Mouse (Mus musculus) c-Kit-positive CD71-positive TER-119-positive erythroid progenitor cells, embryonic 14.5 days (primary cell): ENCODE measurements at regions not wholly inside any gene's neighbourhood (a gene's known extent, or its start where the extent isn't known, plus 50 kb on each side); places are given as distances from the start of the nearest gene placed in this dataset.

Source experiments
- DNase-seq: peaks from one replicate; pipeline ENCODE4 v3.0.0-alpha.2; 2013; ENCODE audit warnings: low spot score

DNA sequence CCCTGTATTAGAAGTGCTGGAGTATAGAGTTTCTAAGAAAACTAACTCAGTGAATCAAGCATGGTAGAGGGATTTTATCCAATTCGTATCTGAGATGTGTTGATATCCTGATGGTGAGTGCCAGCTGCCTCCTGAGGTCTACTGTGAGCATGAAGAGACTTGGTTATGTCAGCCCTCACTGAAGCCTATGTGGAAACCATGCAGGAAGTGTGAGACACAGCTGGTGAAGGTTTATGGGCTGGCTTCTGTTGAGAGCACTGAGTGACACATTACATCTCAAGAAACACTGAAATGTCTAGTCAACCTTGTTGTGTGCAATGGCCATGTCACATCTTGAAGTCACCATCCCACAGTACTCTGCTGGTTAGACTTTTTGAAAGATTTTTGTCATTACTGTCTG is 104.6 kb downstream of the Psmg1 start:
- DNase-seq = no peak

DNA sequence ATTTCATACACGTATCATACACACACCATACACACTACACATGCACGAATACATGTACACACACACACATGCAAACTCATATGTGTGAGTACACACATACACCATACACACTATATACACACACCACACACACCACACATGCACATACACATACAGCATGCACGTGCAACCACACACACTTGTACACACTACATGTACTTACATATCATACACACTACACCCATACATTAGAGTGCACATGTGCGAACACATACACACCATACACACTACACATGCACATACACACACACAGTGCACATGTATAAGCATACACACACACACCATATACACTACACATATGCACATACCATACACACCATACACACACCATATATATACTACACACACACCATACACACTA is 117.5 kb downstream of the Psmg1 start:
- no peak for DNase-seq

DNA sequence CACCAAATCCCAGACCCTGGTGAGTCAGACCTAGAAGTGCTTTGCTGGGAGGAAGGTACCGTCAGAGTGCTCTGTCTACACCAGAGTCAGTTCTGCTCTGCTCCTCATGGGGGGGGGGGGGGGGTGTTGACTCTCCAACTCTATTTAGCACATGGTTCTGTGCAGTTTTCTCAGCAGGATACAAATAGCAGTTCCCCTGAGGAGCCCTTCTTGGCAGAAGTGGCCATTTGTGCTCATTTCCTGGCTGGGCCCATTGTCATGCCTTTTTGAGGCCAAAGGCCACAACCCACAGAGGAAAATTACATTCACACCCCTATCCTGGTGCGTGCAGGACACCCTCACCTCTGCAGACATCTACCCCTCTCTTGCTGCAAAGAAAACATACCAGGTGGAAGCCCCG is 118.3 kb downstream of the Psmg1 start:
- DNase-seq = no peak

DNA sequence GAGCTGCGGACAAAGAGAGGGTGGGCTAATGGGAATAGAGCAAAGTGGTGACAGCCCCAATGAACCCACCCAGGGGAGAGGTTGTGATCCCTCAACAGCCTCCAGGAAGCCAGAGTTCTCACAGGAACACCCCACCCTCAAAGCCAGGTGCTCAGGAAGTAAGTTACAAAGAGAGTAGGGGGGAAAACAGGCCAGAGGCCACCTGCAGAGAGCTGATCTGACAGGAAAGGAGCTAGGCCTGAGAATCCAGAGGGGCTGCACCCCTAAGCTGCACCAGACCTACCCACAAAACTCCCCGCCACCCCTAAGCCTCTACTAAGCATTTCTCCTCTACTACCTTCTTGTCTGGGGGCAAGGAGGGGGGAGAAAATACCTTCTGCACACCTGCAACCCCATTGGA is 120.5 kb downstream of the Psmg1 start:
- DNase-seq = no peak

DNA sequence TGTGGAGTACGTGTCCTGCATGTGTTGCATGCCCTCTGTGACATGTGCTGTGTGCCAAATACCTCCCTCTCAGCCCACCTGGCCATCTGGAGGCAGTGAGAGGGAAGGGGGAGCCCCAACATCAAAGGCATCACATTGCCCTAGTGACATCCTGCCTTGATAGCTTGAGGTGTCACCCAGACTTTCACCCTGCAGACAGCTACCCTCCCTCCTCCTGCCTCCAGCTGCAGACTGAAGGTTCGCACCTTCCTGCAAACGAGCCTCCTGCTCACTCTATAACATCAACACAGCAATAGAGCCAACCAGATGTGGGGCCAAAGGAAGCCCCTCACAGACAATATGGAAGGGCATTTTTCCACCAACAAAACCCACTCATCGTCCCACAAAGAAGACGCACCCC is 121.3 kb downstream of the Psmg1 start:
- no peak for DNase-seq

DNA sequence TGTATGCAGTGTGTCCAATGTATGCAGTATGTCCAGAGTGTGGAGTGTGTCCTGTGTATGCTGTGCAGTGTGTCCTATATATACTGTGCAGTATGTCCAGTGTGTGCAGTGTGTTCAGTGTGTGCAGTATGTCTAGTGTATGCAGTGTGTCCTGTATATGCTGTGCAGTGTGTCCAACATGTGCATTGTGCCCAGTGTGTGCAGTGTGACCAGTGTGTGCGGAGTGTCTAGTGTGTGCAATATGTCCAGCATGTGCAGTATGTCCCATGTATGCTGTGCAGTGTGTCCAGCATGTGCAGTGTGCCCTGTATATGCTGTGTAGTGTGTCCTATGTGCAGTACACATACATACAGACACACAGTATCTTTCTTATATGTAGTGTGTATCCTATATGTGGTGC is 121.9 kb downstream of the Psmg1 start:
- no peak for DNase-seq

DNA sequence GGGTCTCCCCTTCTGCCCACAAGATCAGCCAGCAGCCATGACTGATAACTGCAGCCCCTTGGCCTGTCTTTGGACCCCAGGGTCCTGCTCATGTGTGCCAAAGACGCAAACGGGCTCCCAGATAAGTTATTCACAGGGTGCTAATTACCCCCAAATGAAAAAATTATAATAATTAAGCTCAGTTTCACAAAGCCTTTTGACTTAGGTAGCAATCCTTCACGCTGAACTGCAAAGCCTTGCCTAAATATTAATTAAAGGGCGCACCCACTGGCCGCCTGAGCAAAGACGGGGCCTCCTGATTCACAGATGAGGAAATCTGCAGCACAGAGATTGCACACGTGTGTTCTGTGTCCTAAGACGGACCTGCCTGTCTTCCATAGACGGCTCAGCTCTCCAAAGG is 123.2 kb downstream of the Psmg1 start:
- no peak for DNase-seq

DNA sequence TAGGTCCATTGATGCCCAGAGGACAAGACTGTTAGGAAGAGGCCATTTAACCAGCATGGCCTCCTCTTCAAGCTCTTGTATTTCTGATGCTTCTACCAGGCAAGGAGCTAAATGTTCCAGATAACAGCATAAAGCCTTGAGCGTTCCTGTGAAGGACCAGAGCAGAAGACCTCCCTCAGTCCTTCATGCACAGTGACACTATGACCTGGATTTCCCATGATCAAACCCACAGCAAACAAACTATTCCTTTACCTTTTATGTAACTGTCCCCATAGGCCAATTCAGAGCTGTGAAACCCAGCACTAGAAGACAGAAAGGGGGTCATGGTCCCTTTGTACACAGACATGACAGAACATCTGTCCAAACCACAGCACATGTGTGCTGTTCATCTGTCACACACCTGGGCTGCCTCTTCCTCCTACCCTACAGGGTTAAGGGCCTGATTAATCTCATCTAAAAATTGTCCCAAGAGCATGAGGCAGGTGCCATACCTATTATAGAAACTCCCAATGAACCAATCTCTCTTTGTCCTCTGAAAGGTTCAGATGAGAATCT is 123.8 kb downstream of the Psmg1 start:
- DNase-seq = no peak

DNA sequence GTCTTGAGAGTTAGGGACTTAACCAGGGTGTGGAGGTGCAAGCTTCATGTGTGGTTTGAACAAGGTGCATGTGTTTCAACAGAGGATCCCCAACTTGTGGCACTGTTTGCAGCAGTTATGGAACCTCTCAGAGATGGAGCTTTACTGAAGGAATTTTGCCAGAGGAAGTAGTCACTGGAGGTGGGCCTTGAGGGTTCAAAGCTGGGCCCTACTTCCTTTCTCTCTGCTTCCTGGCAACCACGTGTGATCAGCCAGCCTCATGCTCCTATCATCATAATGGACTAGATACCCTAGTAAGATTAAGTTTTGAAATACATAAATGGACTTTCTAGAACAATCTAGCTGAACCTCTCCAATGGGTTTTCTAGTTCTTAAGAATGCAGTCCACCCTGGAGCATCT is 125.2 kb downstream of the Psmg1 start:
- DNase-seq = no peak

DNA sequence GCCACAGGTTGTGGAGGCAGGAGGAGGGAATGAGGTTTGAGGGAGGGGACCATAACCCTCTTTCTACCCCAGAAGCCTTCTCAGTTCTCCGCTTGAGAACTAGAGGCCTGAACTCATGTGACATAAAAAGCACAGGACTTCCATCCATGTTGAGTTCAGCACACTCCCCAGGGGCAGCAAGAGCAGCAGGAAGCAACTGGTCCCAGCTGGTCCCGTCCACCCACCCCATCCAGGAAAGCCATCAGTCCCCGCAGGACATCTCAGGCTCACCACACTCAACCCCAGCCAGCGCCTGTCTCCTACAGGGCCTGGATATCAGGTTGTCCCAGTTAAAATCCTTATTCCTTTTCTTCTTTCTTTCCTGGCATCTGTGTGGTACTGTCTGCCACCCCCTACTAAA is 126.1 kb downstream of the Psmg1 start:
- DNase-seq = no peak

DNA sequence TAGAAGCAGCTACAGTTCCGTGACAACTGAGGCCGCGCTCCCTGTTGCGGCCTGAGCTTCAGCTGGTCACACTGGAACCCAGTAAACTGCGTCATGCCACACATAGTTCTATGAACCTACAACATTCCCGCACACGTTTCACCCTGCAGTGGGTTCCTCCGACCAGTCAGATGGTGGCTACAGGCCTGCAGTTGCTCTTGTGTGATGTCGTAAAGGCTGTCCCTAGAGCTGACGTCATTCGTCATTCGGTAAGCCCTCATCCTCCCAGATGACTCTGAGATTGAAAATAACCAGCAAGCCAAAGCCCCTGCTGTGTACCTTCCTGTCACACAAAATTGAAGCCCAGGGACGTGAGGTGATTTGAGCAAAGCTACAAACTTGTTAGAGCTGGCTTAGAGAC is 126.7 kb downstream of the Psmg1 start:
- DNase-seq = no peak

DNA sequence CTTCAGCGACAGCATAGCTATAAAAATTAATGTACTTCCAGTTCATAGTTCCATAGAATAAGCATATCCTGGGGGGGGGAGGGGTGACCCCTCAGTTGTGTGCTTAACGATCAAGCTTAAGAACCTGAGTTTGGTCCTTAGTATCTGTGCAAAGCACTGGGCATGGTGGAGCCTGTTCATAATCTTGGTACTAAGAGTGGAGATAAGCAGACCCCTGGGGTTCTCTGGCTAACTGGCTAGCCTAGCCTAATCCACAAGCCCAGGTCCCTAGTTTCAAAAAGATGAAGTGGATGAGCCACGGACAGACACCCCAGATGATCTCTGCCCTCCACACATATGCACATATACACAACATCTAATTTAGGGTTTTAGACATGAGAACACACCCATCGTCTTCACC is 127.2 kb downstream of the Psmg1 start:
- DNase-seq = no peak

DNA sequence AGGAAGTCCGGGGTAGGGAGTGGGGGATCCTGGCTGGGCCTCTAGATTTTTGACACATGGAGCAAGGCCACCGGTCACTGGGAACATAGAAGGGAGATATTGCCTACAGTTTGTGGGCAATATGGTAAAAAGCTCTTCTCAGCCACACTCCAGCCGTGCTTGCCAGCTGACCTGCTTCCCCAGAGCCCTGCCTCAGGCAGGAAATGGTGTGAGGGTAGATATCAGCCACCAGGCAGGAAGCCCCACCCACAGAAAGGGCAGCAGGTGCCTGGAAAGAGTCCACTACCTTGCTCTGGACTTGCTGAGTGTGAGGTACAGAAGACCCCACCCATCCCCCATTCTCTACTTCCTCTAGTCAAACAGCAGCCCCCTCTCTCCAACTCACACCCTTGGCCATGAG is 128.1 kb downstream of the Psmg1 start:
- no peak for DNase-seq

DNA sequence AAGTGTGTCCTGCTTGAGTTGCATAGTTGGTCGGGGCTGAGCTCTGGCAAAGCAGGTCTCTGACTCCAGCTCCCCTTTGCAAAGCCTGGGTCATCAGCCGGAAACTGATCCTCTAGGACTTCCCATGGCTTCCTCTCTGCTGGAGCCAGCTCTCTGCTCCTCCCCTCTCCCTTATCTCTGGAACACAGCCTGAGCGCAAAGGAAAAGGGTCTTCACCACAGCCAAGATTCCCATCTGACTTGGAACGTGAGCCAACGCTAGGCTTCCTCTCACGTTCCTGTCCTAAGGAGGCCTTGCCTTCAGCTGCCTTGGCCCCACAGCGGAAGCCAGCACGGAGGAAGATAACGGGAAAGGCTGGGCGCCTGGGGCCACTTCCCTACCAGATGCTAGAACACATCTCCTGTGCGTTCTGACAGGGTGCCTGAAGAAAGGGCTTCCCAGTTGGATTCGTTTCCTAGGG is 129.5 kb downstream of the Psmg1 start:
- DNase-seq = no peak

DNA sequence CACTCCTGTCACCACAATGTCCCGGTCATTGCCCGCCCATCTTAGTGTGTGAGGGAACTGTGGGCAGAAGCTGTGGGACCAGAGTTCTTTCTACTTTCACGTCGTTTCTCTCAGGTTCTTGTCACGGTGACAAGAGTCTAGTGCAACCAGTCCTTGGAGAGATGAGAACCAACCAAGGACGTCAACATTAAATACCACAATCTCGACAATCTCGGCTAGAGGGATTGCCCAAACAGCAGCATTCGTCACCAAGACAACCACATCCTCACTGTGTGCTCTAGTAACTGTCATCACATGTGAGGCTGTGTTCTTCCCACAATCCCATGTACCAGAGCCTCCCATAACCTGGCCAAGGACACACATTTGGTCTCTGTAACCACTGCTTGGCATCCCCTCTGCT is 129.9 kb downstream of the Psmg1 start:
- DNase-seq = no peak

DNA sequence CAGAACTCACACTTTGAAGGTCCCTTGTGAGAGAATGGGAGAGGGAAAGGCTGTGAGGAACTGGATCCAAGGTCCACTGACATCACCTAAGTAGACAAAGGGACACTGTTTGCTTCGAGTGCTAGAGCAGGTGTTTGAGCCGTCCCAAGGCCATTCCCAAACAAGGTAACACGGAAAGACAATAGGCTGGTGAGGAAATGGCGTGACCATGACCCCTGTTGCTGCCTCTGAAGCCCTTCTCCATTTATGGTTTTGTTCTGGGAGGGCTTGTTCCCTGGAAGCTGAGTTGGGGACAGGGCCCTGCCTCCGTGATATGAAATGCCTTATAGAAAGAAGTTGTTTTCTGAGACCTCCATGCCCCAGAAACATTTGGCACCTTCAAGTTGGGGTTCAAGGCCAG is 130.6 kb downstream of the Psmg1 start:
- no peak for DNase-seq

DNA sequence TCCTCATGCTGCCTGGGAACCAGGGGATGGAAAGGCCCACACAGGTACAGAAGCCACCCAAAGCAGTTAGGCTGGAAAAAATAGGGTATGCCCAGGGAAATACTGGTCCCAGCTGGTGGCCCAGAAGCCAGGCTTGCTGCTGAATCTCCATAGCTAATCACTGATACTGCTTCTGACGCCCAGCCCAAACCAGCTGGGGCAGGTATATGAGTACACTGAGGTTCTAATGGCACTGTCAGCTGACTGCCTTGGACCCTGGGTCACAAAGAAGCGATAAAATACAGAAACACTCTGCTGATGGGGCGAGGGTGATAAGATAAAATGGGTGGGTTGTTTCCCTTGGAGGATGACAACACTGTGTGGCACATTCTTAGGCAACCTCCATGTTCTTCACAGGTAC is 133.4 kb downstream of the Psmg1 start:
- no peak for DNase-seq

DNA sequence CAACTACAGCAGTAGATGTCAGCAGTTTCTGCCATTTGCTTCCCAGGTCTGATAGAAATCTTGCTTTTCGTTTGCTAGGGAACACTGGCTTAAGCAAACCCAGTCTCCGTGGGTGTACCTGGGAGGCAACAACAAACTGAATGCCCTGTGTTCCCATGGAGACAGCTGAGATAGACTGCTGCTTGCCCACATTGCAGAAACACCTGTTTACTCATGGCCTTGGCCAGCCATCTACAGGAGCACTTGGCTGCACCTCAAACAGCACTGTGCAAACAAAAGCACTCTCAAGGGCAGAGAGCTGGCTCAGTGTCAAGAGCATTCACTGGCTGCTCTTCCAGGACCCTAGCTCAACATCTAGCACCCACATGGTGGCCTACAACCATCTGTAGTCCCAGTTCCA is 135.5 kb downstream of the Psmg1 start:
- DNase-seq = no peak

DNA sequence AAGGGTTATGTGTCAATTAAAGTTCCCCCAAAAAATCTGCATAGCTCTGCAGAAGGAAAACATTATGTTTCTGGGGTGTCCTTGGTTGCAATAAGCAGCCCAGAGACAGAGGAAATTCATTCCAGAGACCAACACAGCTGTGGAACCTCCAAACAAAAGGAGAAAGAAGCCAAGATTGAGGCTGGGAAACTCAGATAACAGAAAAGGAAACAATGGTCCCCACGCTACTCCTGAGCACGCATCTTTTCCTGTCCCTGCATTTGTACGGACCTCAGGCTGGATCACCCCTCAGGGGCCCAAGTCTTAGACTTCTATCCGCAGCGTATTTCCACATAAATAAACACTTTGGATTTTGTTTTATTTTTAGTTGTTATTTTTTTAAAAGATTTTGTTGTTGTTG is 138.9 kb downstream of the Psmg1 start:
- DNase-seq = no peak

DNA sequence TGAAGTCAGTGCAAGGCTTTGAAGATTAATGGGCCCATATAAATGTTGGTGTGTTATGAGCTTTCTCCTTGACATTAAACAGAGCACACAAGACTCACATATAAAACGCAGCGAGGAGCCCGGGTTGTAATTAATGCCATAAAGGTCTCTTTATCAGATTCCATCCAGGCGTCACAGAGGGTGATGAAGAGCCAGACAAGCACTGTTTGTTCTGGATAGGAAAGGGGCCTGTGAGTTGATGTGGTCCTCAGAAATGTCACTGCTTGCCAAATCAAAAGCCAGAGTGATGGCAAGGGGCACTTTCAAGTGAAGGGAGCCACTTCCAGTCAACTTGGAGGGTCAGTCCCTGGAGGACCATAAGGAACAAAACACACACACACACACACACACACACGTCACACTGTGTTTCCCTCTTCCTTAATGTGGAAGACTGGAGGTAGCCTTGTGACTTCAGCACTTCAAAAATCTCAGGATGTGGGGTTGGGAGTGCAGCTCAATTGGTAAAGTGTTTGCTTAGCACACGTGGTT is 142.1 kb downstream of the Psmg1 start:
- DNase-seq = no peak

DNA sequence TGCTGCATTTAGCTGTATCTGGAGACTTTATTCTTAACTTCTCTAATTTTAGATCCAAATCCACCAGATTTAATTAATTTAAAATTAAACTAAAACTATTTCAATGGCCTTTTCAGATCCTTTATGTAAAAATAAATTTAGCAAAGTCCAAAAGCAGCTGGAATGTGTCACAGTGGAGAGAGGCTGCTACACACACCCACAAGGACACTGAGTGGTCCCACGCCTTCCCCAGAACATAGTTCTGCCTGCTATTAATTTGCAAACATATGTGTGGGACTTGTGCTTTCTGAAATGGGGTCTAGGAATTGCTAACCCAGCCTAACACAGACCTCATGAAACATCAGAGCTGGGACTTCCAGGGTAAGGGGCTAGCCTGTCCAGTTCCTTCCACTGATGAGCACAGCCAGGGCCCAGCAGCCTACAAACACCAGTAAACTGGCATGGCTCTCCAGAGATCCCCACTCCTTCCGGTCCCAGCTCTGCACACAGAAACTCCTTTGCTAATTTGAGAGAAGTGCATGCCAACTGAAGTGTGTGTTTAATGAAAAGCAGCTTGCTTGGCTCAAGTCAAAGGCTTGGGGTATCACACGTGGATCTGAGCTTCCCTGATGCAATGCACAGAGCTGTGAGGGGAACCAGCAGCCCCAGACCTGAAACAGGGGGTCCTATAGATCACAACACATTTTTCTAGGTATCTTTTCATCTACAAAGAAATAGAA is 142.8 kb downstream of the Psmg1 start:
- no peak for DNase-seq

DNA sequence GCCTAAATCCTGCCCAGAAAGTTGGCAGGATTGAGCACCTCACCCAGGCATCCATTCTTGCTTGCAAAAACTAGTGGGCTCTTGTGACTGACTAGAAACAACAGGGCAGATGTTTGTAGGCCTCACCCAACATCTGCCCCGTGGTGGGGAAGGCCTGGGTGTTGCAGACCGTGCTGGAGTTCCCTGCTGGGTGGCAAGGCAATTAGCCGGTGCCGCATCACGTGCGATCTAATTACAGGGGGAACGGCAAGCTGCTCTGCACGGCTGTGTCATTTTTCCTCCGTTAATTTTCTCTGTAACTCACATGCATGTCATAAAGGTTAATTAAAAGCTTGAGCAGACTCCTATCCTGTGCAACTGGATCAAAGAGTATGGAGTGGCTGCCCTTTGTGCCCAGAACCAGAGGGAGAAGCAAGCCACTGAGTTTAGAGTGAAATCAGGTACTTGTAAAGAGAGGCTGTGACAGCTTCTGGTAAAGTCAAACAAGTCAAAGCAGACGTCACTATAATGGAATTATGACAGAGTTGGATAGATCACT is 143.5 kb downstream of the Ets2 start:
- no peak for DNase-seq

DNA sequence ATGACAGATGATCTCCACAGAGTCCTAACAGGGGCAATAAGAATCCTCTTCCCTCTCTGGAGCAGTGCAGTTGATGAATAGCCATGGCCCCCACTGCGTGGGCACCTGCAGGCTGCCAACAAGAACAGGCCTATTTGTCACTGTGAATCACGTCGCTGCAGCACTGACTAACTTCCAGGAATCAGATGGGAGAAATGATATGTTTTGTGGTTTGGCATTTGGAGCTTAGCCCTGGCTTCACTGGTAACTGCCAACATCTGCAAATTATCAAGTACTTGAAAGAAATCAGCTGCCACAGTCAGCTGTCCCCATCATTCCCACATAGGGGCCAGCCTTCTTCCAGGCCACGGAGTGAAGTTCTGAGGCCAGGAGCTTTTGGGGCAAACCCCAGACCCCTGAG is 142.8 kb downstream of the Ets2 start:
- DNase-seq = no peak

DNA sequence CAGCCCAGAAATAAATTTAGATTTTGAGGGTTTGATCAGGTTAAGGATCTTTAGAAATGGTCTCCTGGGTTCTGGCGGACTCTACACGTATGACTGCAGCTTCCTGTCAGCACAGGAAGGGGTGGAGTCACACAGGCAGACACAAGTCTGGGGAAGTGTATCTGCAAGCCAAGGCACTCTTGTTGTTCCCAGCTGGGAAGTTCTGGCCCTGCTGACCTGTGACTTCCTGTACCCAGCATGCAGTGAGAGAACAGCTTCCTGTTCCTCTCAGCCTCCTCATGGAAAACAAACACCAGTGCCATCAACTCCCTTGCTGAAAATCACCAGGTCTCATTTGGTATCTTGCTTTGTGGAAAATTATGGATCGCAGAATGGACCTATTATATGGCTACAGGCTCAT is 140.9 kb downstream of the Ets2 start:
- DNase-seq = no peak
